Mouse (Mus musculus): ENCODE results near the gene Tmem165. TPM values are rescaled to one million over a fixed set of nuclear protein-coding genes. Genes with fewer than 3 reads are reported as not detected.

Gene Tmem165
- total RNA-seq, 1 experiment from 2014 or later: 39.0 TPM

DNA sequence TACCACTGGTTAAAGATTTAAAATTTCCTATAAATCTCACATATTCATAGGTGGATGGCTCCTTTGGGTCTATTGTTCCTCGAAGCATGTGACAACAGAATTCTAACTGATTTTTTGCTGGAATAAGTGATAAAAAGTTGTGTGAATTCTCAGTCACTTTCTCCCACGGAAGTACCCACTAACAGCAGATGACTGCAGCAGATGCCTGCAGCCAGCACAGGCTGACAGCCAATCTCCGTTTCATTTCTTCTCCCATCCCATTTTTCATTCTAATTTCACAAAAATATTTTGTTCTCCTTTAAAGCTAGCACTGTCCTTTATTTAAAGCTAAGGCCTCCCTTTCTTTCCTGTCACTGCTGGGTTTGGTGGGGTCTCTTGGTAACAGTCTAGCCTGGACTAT is 61.7 kb downstream of the Tmem165 start:
- no peak for DNase-seq

DNA sequence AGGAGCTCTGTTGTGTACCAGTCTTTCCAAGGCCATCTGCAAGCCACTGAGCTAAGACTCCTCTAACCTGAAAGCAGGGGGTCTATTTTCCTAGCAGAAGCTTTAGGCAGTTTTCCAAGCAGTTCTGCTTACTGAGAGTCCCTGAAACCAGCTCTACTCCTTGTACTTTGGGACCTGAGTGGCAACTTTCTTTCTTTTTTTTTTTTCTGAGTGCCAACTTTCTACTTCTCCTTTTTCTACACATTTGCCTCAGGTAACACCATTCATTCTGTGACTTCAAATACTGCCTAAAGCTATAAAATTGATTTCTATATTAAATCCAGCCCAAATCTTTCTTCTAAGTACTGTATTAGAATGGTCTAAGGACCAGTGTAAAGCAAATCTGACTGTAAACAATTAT is 62.9 kb downstream of the Tmem165 start:
- DNase-seq: no peak

- DNase-seq: no peak
Observed at GRCm38 (mm10) chr5:76250948-76251347, 67.3 kb downstream of the Tmem165 start.

Other genes starting within 250 kb of the Tmem165 start
- 97.6 and 106 TPM in 2 replicates for gene Kdr, start 205.4 kb upstream of the Tmem165 start, total RNA-seq (2021)
- gene Srd5a3, start 43.6 kb upstream of the Tmem165 start, total RNA-seq (2021): 21.4 and 26.5 TPM in 2 replicates
- 45.9 and 46.9 TPM in 2 replicates for gene Clock, start 120.9 kb downstream of the Tmem165 start, total RNA-seq (2021)
- gene Pdcl2, start 147.3 kb downstream of the Tmem165 start, total RNA-seq (2021): not detected in 2 replicates
- gene Nmu, start 179.9 kb downstream of the Tmem165 start, total RNA-seq (2021): not detected in 2 replicates

Measured in adrenal gland, postnatal 14 days (tissue).